Mouse (Mus musculus) heart, postnatal 25 days (tissue): ENCODE results near the gene Rpp30. TPM values are rescaled to one million over a fixed set of nuclear protein-coding genes. Genes with fewer than 3 reads are reported as not detected.

Source experiments
- DNase-seq: peaks from one replicate; pipeline ENCODE4 v3.0.0; 2022; ENCODE audit warnings: low spot score
- intact Hi-C: fragments of 180-260 bp; cut with DNase I; formaldehyde crosslinking; loops from one replicate; pipeline ENCODE4 v1.15.1; 2025
- total RNA-seq, 2 experiments: library from RNA; stranded (reverse); gene quantifications; 2 replicates each; pipeline ENCODE4 v1.2.3; 2021

Rpp30 gene
- total RNA-seq, 2 experiments from 2014 or later = 14.3 to 15.7 TPM

DNA sequence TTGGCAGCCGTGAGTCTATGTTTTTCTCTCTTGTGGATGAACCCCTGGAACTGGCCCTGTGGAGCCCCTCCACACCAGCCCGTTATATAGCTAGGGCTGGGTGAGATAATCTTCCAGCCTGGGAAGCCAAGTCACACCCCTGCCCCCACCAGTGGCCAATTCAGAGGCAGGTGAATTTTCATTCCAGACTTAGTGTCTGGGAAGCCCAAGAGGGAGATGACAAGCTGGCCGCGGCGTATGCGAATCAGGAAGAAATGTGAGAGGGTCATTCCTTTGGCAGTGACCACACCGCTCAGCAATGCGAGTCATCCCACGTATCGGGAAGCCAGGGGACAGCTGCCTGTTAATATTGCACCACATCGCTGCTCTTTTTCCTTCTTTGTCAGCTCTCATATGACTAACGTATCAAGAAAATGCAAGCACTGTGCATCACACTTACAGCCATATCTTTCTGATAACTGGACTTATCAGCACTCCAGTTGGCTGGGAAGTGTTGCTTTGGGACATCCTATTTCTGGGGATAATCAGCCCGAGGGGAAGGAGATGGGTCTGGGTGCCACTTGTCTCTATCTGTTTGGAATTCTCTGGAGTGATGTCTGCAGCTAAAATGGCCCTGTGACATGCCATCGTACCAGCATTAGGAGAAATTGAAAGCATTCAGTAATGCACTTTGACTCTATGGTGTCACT is 36.4 kb downstream of the Rpp30 start, which contains the start of gene Ankrd1:
Gene Ankrd1, minus strand, starts transcription at position 317 of the 689 bp plus-strand sequence.
- DNase-seq = no peak
- intact Hi-C loops = loop anchor here (5.0 to 10.0 kb wide), 4 partner anchors 47 to 435 kb away; partner anchors contain the start of genes Hectd2 and Pcgf5

DNA sequence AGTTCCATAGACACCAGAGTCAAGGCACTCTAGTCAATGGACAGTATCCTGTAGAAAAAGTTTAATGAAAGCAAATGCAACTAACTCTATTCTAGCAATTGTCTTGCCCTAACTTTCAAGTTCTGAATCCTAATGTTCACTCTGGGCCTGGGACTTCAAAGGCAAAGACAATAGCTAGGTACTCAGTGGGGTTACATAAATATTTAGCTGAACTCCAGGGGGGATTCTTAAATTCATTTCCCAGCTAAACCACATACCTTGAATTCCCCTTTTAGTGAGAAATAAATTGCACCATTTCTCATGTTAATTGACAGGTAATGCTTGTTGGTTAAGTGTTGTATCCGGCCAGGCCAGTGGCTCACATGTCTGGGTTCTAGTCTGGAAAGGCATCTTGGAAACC is 40.7 kb downstream of the Rpp30 start:
- DNase-seq = no peak
- intact Hi-C loops = loop anchor here (5.0 kb wide), 1 partner anchor 138 kb away; no protein-coding TSS in a partner anchor

DNA sequence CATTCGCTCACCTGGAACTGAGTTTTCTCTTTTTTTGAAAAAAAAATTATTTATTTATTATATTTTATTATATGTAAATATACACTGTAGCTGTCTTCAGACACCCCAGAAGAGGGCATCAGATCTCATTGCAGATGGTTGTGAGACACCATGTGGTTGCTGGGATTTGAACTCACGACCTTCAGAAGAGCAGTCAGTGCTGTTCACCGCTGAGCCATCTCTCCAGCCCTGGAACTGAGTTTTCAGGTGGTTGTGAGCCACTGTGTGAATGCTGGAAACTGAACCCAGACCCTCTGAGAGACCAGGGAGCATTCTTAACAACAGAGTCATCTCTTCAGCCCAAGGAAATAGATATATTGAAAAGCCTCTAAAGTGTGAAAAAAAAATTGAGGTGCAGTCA is 44.9 kb downstream of the Rpp30 start:
- intact Hi-C loops = no loop called here
- no peak for DNase-seq

DNA sequence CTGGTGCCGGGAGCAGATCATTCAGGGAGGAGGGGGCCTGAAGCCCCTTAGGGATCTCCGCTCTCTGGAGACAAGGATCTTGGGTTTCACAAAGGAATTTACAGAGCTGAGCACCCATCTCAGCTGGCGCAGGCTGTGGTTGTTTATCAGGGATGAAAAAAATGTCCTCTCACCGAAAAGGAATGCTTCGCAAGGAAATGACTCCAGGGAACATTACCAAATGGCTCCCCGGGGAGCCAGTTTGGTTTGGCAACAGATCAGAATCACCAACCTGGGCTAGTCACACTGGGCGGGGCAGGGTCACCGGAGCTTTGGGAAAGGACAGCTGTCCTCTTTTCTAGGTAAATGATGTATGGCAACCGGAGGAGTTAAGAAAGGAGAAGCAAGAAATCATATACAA is 45.7 kb downstream of the Rpp30 start:
- DNase-seq = no peak
- intact Hi-C loops = no loop called here

DNA sequence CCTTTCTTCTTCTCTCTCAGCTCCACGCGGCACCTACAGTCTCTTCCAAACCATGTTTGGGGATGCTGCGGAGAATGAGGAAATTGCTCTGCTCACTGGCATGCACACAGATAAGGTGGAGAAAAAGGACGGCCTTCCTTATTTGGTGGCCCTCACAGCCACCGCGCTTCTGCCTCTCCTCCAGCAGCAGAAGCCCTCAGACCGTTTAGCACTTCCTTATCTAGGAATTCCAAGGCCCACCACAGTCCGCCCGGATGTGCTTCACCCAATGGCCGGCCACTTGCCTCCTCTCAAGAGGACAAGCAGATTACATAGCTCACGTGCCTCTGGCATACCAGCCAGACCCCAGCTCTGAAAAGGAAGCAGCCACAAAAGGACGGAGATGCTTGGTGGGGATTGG is 46.1 kb downstream of the Rpp30 start:
- no peak for DNase-seq
- intact Hi-C loops = no loop called here

DNA sequence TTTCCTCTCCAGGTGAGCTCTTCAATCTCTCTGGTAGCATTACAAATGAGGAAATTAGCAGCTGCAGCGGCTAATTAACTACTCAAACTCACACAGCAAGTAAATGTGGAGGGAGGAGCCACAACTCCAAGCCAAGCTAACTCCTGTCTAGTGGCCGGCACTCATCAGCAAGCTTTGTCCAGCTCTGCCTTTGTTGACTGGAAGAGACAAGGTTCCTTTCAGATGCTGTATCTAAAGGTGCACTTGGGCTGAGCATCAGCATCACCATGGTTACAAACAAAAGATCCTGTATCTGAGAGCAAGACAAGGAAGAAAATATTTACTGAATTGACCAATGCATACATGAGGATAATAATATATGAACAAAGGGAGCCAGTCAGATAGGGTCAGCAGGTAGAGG is 46.7 kb downstream of the Rpp30 start:
- DNase-seq = no peak
- intact Hi-C loops = no loop called here

DNA sequence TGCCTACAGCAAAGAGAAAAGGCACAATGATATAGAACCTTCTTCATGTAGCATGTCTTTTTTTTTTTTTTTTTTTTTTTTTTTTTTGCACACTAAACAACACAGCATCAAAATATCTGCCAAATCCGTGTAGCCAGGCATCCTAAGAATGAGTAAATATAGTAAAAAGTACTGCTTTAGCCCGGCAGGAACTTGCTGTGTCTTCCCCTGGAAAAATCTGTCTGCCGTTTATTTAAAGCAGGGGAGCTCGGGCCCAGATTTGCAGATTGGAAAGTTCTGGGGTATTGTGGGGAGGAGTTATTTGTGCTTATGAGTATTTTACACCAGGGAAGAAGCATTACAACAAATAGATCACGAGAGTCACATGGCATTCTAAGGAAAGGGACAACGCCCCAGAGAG is 48.5 kb downstream of the Rpp30 start:
- DNase-seq = no peak
- intact Hi-C loops = no loop called here

DNA sequence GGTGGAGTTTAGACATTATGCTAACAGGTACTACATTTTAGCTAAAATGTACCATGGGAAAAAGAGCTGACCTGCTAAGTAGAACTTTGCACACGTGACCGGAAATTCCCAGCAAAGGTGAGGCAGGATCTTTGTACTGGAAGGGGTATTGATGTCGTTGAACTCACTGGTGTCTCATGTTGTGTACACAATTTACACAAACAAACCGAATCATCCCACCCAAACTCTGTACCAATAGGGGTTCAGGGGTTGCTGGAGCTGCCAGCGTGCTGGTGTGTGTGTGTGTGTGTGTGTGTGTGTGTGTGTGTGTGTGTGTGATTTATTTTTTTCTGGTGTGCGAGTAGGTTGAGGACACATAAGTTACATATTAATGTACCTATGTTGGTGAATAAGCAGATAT is 49.5 kb downstream of the Rpp30 start:
- intact Hi-C loops = no loop called here

DNA sequence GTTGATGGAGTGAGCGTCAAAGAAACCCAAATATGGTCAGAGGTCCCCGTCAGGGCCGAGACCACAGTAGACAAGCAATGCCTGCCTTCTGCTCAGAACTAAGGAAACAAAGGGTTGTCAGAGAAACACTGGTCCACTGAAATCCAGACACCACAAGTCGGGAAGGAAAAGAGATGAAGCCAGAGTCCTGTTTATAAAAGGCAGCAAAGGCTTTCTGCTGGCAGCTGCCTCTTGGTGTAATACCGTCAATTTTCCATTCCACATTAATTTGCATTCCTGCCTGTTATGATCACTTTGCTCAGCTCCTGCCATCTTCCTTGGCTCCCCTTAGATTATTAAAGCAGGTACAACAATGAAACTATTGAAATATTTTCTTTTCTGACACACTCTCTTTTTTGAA is 50.2 kb downstream of the Rpp30 start:
- intact Hi-C loops = no loop called here
- no peak for DNase-seq

More for the DNA sequence above, 49.5 kb downstream of the Rpp30 start:
- DNase-seq = no peak

DNA sequence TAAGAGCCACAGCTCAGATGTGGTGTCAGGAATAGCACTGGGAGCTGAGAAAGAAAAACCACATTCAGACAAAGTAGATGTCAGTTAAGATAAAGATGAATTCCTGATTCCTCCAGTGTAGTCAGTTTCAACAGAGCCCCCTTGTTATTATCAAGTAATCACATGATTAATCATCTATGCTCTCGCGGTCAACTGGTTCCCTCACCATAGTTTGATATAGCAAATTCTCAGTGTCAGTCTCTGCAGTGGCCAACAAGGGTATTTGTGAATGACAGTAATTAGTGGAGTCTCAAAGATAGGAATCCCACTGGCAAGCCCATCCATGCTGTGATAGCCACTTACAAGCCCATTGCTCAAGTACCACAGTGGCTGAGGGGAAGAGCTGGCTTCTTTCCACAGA is 60.1 kb downstream of the Rpp30 start:
- intact Hi-C loops = no loop called here
- DNase-seq = no peak

DNA sequence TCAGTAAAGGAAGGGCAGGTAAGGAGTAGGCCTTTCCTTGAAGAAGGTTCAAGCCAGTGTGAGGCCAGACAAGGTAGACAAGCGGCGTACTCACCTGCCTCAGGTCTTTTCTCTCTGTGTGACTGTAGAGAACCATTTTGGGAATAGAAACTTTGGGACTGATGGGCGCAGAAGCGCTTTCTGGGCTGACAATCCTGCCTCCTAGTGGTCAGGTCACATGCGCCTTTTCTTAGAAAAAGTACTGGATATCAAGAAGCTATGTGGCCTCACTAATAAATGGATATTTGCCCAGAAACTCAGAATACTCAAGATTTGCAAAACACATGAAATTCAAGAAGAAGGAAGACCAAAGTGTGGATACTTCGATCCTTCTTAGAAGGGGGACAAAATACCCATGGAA is 65.1 kb downstream of the Rpp30 start:
- no peak for DNase-seq
- intact Hi-C loops = no loop called here

DNA sequence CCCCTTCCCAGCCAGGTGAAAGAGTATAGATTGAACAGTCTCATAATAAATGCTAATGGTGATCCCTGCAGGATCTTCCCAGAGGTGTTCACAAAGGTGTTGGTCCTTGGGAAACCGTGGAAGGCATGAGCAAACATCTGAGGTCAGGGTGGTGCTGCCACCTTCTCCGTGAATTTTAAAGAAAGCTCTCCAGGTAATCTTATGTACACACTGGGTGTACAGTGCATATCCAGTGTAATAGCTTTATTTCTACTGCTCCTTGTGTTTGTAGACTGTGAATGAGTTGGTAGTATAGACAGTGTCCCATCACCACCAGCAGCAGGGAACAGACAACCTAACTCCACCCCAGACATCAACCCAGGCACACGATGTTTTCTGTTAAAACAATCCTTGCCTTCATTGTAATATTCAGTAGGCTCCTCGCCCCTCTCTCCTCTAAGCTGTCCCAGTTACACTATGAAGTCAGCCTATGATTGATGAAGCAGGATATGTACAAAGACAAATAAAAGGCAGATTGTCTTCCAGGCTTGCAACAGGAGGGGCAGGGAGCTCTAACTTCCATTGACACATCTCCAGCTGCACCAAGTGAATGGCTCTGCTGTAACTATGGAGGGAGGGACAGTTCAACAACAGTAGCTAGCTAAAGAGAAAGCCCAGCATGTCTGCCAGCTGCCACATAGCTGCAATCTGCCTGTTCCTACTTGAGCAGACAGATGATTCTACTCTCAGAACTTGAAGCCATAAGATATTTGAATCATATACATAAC is 66.9 kb downstream of the Rpp30 start:
- DNase-seq = no peak
- intact Hi-C loops = no loop called here

Other genes starting within 250 kb of the Rpp30 start
- gene Htr7, start 26.2 kb upstream of the Rpp30 start, total RNA-seq = under 1 TPM; 0.47 to 0.59 TPM
- 100 to 1,000 TPM; 411 to 470 TPM for gene Ankrd1, start 36.4 kb downstream of the Rpp30 start, total RNA-seq